Mouse (Mus musculus): ENCODE results near the gene Esr1.

GRCm38 (mm10) chr10:5008795-5009366 lies 397.5 kb downstream of the Esr1 start:
- TF ChIP-seq CTCF (IDR thresholded peaks at IDR 0.05; ENCODE audit: control insufficient read depth, insufficient read depth, low read length) = no peak
- no peak for TF ChIP-seq POLR2A (IDR thresholded peaks at IDR 0.05; ENCODE audit: borderline replicate concordance, control insufficient read depth, low read depth, low read length)

All from bone marrow, adult 2 months (tissue).